Comparison of ENCODE assay signal across 10 mouse cellular contexts in genomic region chr5:31081386-31081785, GRCm38 (mm10). TPM values are rescaled to one million over a fixed set of nuclear protein-coding genes. Genes with fewer than 3 reads are reported as not detected.
DNase-seq lines count a peak whose midpoint lies in the region; ATAC-seq and TF ChIP-seq lines count a peak whose summit lies in the region.
"Had no signal": no experiment of that assay in that cellular context is flagged by ENCODE, and none has a peak within 500 bp of the region (broad histone marks: within the 10 kb centered on the region; RNA-seq: fewer than 3 reads in every experiment).

No protein-coding gene starts in this region.

- H3K9me3 ChIP-seq in intestine, embryonic 14.5 days (ENCODE audit: control insufficient read depth, low read length) = no peaks in the 10 kb centered on the region
- H3K9me3 ChIP-seq in intestine, embryonic 15.5 days = no peaks in the 10 kb centered on the region
- H3K9me3 ChIP-seq in G1E (replicated peaks) = no peaks in the 10 kb centered on the region
- no peaks in the 10 kb centered on the region for H3K9me3 ChIP-seq in embryonic facial prominence, embryonic 10.5 days
- H3K9me3 ChIP-seq: embryonic facial prominence, embryonic 15.5 days; limb, embryonic 13.5 days had no signal

- DNase-seq in intestine, embryonic 14.5 days (ENCODE audit: low spot score) = peak; percentile 60
- peak; percentile 67 for DNase-seq in A20 (ENCODE audit: low read depth, low spot score)
- peak; percentile 23 for DNase-seq in G1E (ENCODE audit: low spot score)
- peak; percentile 61 for DNase-seq in embryonic facial prominence, embryonic 10.5 days (ENCODE audit: low spot score)
- DNase-seq in lung, postnatal 4 days = peak; percentile 53 to 60
- peak; percentile 53 to 60 for DNase-seq in thymus, postnatal 36 days
- DNase-seq in right cerebral cortex, postnatal 36 days (ENCODE audit: low spot score in 2 of 2) = no peak

- H3K27me3 ChIP-seq in intestine, embryonic 14.5 days (replicated peaks; ENCODE audit: control insufficient read depth, insufficient read depth, low read length) = no peaks in the 10 kb centered on the region
- 0 out of 2 replicates have a peak, but pooled peaks cover 3% of the 10 kb centered on the region for H3K27me3 ChIP-seq in intestine, embryonic 15.5 days (replicated peaks)
- peaks cover 20% of the 10 kb centered on the region for H3K27me3 ChIP-seq in G1E (ENCODE audit: insufficient read depth, low read length)
- H3K27me3 ChIP-seq in embryonic facial prominence, embryonic 10.5 days (replicated peaks; ENCODE audit: low read depth, poor library complexity, severe bottlenecking) = peaks cover 31% of the 10 kb centered on the region

- WGBS in intestine, embryonic 14.5 days = 73% methylated on average over 3 of the region's 3 CpGs
- 84% methylated on average over 3 of the region's 3 CpGs for WGBS in intestine, embryonic 15.5 days
- 75% methylated on average over 3 of the region's 3 CpGs for whole genome bisulfite sequencing in embryonic facial prominence, embryonic 10.5 days

- H3K9ac ChIP-seq in intestine, embryonic 14.5 days (ENCODE audit: low read length) = no peak overlapping the region
- no peak overlapping the region for H3K9ac ChIP-seq in intestine, embryonic 15.5 days
- H3K9ac ChIP-seq: embryonic facial prominence, embryonic 15.5 days; limb, embryonic 13.5 days had no signal

- H3K27ac ChIP-seq in intestine, embryonic 14.5 days (ENCODE audit: low read depth) = no peak overlapping the region
- H3K27ac ChIP-seq in intestine, embryonic 15.5 days = no peak overlapping the region
- no peak overlapping the region for H3K27ac ChIP-seq in embryonic facial prominence, embryonic 10.5 days (replicated peaks)
- H3K27ac ChIP-seq: embryonic facial prominence, embryonic 15.5 days; limb, embryonic 13.5 days had no signal

- H3K4me3 ChIP-seq in intestine, embryonic 14.5 days (ENCODE audit: low read depth, low read length) = no peak overlapping the region
- no peak overlapping the region for H3K4me3 ChIP-seq in intestine, embryonic 15.5 days (replicated peaks)
- no peak overlapping the region for H3K4me3 ChIP-seq in G1E (ENCODE audit: low read depth, low read length)
- H3K4me3 ChIP-seq in embryonic facial prominence, embryonic 10.5 days = no peak overlapping the region
- H3K4me3 ChIP-seq: embryonic facial prominence, embryonic 15.5 days; limb, embryonic 13.5 days had no signal

- no peaks in the 10 kb centered on the region; the same call in 1 of the 2 replicates for H3K4me1 ChIP-seq in intestine, embryonic 14.5 days (replicated peaks; ENCODE audit: control insufficient read depth, insufficient read depth, low read length)
- H3K4me1 ChIP-seq in intestine, embryonic 15.5 days (replicated peaks) = no peaks in the 10 kb centered on the region; the same call in 1 of the 2 replicates
- H3K4me1 ChIP-seq in G1E (ENCODE audit: insufficient read depth, low read depth, low read length) = peaks cover 12% of the 10 kb centered on the region
- peaks cover 22% of the 10 kb centered on the region for H3K4me1 ChIP-seq in embryonic facial prominence, embryonic 10.5 days

- ATAC-seq in intestine, embryonic 14.5 days (replicated peaks; ENCODE audit: low FRiP score, low TSS enrichment, low read depth) = no peak
- ATAC-seq in intestine, embryonic 15.5 days = no peak
- no peak for ATAC-seq in G1E (ENCODE audit: extremely low read depth, insufficient number of reproducible peaks, low FRiP score, poor library complexity, severe bottlenecking)

- peak; percentile 88 for TF ChIP-seq CTCF in G1E (IDR thresholded peaks at IDR 0.05; ENCODE audit: low read depth, low read length)

- no peak overlapping the region for H3K4me2 ChIP-seq in intestine, embryonic 14.5 days (ENCODE audit: low read length)
- no peak overlapping the region for H3K4me2 ChIP-seq in intestine, embryonic 15.5 days (replicated peaks)
- H3K4me2 ChIP-seq: embryonic facial prominence, embryonic 15.5 days; limb, embryonic 13.5 days had no signal

- peaks cover 28% of the 10 kb centered on the region for H3K36me3 ChIP-seq in intestine, embryonic 14.5 days (ENCODE audit: control insufficient read depth, insufficient read depth, low read length)
- peaks cover 16% of the 10 kb centered on the region for H3K36me3 ChIP-seq in intestine, embryonic 15.5 days
- peaks cover 42% of the 10 kb centered on the region for H3K36me3 ChIP-seq in G1E (replicated peaks)
- peaks cover 37% of the 10 kb centered on the region for H3K36me3 ChIP-seq in embryonic facial prominence, embryonic 10.5 days (replicated peaks)

RNA-seq across cellular contexts. Expression of gene Dnajc5g, which starts 24.7 kb away (rescaled TPM):
- polyA plus RNA-seq in intestine, embryonic 14.5 days (2014; fragmentation: Nextera tagmentation; extraction: Ambion mirVana) = not detected in 2 replicates
- not detected in 2 replicates for polyA plus RNA-seq in intestine, embryonic 15.5 days (2015; fragmentation: Nextera tagmentation; extraction: Ambion mirVana)
- total RNA-seq in G1E (2014; fragmentation: Nextera tagmentation) (not detected in 2 replicates), G1E (2017) (not detected in 2 replicates)
- polyA plus RNA-seq in G1E (2012) = not detected in 2 replicates
- polyA plus RNA-seq in embryonic facial prominence, embryonic 10.5 days (2016; fragmentation: Nextera tagmentation; extraction: Ambion mirVana) = not detected in 2 replicates
- polyA plus RNA-seq: embryonic facial prominence, embryonic 15.5 days; limb, embryonic 13.5 days had no signal

RNA-seq across cellular contexts. Expression of gene Slc30a3, which starts 26.7 kb away (rescaled TPM):
- polyA plus RNA-seq in intestine, embryonic 14.5 days (2014; fragmentation: Nextera tagmentation; extraction: Ambion mirVana) = 0.20 and 0.23 TPM in 2 replicates
- polyA plus RNA-seq in intestine, embryonic 15.5 days (2015; fragmentation: Nextera tagmentation; extraction: Ambion mirVana) = 0.26 and 0.34 TPM in 2 replicates
- not detected in 2 replicates for total RNA-seq in G1E (2014; fragmentation: Nextera tagmentation)
- 0.05 TPM in 1 of 2 replicates, not detected in the other for total RNA-seq in G1E (2017)
- not detected in 2 replicates for polyA plus RNA-seq in G1E (2012)
- polyA plus RNA-seq in embryonic facial prominence, embryonic 10.5 days (2016; fragmentation: Nextera tagmentation; extraction: Ambion mirVana) = 0.59 and 0.85 TPM in 2 replicates

RNA-seq across cellular contexts. Expression of gene Cad, which starts 26.8 kb away (rescaled TPM):
- polyA plus RNA-seq in intestine, embryonic 14.5 days (2014; fragmentation: Nextera tagmentation; extraction: Ambion mirVana) = 31.2 and 32.4 TPM in 2 replicates
- polyA plus RNA-seq in intestine, embryonic 15.5 days (2015; fragmentation: Nextera tagmentation; extraction: Ambion mirVana) = 24.2 and 25.2 TPM in 2 replicates
- 87.7 and 102 TPM in 2 replicates for total RNA-seq in G1E (2014; fragmentation: Nextera tagmentation)
- 18.5 and 20.2 TPM in 2 replicates for total RNA-seq in G1E (2017)
- 426 and 438 TPM in 2 replicates for polyA plus RNA-seq in G1E (2012)
- polyA plus RNA-seq in embryonic facial prominence, embryonic 10.5 days (2016; fragmentation: Nextera tagmentation; extraction: Ambion mirVana) = 64.6 and 71.3 TPM in 2 replicates

RNA-seq across cellular contexts. Expression of gene Slc5a6, which starts 32.7 kb away (rescaled TPM):
- 12.2 and 12.3 TPM in 2 replicates for polyA plus RNA-seq in intestine, embryonic 14.5 days (2014; fragmentation: Nextera tagmentation; extraction: Ambion mirVana)
- 12.8 and 15.1 TPM in 2 replicates for polyA plus RNA-seq in intestine, embryonic 15.5 days (2015; fragmentation: Nextera tagmentation; extraction: Ambion mirVana)
- total RNA-seq in G1E (2014; fragmentation: Nextera tagmentation) (3.2 and 4.0 TPM in 2 replicates), G1E (2017) (2.2 and 5.2 TPM in 2 replicates)
- 9.5 and 11.9 TPM in 2 replicates for polyA plus RNA-seq in G1E (2012)
- polyA plus RNA-seq in embryonic facial prominence, embryonic 10.5 days (2016; fragmentation: Nextera tagmentation; extraction: Ambion mirVana) = 9.9 and 12.2 TPM in 2 replicates

RNA-seq across cellular contexts. Expression of gene Atraid, which starts 33.3 kb away (rescaled TPM):
- 170 and 178 TPM in 2 replicates for polyA plus RNA-seq in intestine, embryonic 14.5 days (2014; fragmentation: Nextera tagmentation; extraction: Ambion mirVana)
- polyA plus RNA-seq in intestine, embryonic 15.5 days (2015; fragmentation: Nextera tagmentation; extraction: Ambion mirVana) = 164 and 171 TPM in 2 replicates
- 81.9 and 89.6 TPM in 2 replicates for total RNA-seq in G1E (2014; fragmentation: Nextera tagmentation)
- 50.0 and 54.0 TPM in 2 replicates for total RNA-seq in G1E (2017)
- polyA plus RNA-seq in G1E (2012) = 11.6 and 15.6 TPM in 2 replicates
- 60.2 and 64.8 TPM in 2 replicates for polyA plus RNA-seq in embryonic facial prominence, embryonic 10.5 days (2016; fragmentation: Nextera tagmentation; extraction: Ambion mirVana)

Comparison
In these comparisons a context has a peak if more than half of its experiments do, and no peak if none do; other contexts are left out.
1. DNase-seq: peak in intestine, embryonic 14.5 days (single experiment), A20 (single experiment), G1E (single experiment), embryonic facial prominence, embryonic 10.5 days (single experiment), lung, postnatal 4 days (2 of 2) and thymus, postnatal 36 days (2 of 2); none in right cerebral cortex, postnatal 36 days (0 of 2).